Mouse (Mus musculus) neural tube, embryonic 15.5 days (tissue): ENCODE results near the gene Spag4. TPM values are rescaled to one million over a fixed set of nuclear protein-coding genes. Genes with fewer than 3 reads are reported as not detected.
"Not testable (repeated sequence)": the region's sequence is repeated elsewhere in the genome, so short reads cannot be mapped to it uniquely, and the experiment has no call there.

ENCODE experiments used
- ATAC-seq: fragments of 200-750 bp; cut with Nextera tagmentation; 2 replicates; pipeline ENCODE4 v1.8.0; 2017; ENCODE audit warnings: mild to moderate bottlenecking, moderate TSS enrichment, moderate library complexity; ENCODE audit not compliant: low FRiP score
- H3K27ac ChIP-seq: fragments of 300-500 bp; sonication (generic); replicated peaks from 2 replicates; pipeline ENCODE4 v1.5.1; 2015; ENCODE audit warnings: mild to moderate bottlenecking, inconsistent platforms
- H3K27me3 ChIP-seq: fragments of 300-500 bp; sonication (generic); replicated peaks from 2 replicates; pipeline ENCODE4 v1.6.1; 2015; ENCODE audit warnings: inconsistent platforms
- H3K36me3 ChIP-seq: fragments of 300-500 bp; sonication (generic); 2 replicates; pipeline ENCODE4 v1.6.1; 2015; ENCODE audit warnings: inconsistent platforms
- H3K4me1 ChIP-seq: fragments of 300-500 bp; sonication (generic); 2 replicates; pipeline ENCODE4 v1.6.1; 2015; ENCODE audit warnings: inconsistent platforms
- H3K4me2 ChIP-seq: fragments of 300-500 bp; sonication (generic); 2 replicates; pipeline ENCODE4 v1.6.1; 2015; ENCODE audit warnings: inconsistent platforms, mild to moderate bottlenecking, moderate library complexity
- H3K4me3 ChIP-seq: fragments of 300-500 bp; sonication (generic); replicated peaks from 2 replicates; pipeline ENCODE4 v1.5.1; 2015; ENCODE audit warnings: mild to moderate bottlenecking, inconsistent platforms
- H3K9ac ChIP-seq: fragments of 300-500 bp; sonication (generic); replicated peaks from 2 replicates; pipeline ENCODE4 v1.6.1; 2015; ENCODE audit warnings: mild to moderate bottlenecking, inconsistent platforms
- H3K9me3 ChIP-seq: fragments of 300-500 bp; sonication (generic); replicated peaks from 2 replicates; pipeline ENCODE4 v1.6.1; 2016; ENCODE audit warnings: inconsistent platforms
- WGBS: fragments of 180-500 bp; shearing (Covaris S2); methylation state at CpG from one replicate; pipeline ENCODE4 v1.1.7; 2015; ENCODE audit warnings: mixed read lengths; 5-methylcytosine and 5-hydroxymethylcytosine counted together
- polyA plus RNA-seq: library from polyadenylated mRNA; unstranded; fragments of >200 nt; fragmentation: Nextera tagmentation; extraction: Ambion mirVana; gene quantifications from 2 replicates; pipeline ENCODE4 v1.2.1, GENCODE M21; 2015

The Spag4 gene
- polyA plus RNA-seq, 1 experiment from 2014 or later, result 5.9 TPM

DNA sequence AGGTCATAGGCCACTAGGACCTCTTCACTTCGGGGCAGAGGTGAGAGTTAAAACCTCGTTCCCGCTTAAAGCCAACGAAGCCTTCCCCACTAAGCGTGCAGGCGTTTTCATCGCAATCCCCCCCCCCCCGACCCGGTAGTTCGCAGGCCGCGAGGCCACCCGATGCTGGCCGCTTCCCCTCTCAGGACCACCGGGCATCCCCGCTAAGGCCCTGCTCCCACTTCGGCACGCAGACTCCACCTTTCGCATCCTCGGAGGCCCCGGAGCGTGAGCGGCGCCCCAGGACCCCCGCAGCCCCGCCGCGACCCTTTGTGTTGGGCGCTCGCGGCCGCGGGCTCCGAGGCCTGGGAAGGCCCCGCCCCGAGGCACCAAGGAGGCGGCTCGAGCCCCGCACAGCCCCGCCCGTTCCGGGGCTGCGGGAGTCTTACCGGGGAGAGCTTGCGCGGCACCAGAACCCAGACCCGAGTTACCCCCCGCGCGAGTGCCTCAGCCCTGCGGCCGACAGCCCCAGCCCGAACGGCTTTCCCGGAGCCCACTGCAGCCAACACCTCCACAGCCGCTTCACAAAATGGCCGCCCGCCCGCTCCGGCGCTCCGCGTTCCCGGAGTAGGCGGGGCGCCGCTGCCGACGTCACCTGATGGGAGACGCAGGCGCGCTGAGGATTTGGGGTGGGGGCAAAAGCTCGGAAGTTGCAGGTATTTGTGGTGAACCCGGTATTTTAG, 46.5 kb downstream of the Spag4 start, which contains the start of the genes Cpne1 and Rbm12:
Cpne1 (minus strand) TSS at position 608 of the 722 bp plus-strand sequence.
Rbm12 (minus strand) TSS at position 621 of the 722 bp plus-strand sequence.
- peaks cover 27% of the 10 kb centered on the region for H3K4me1 ChIP-seq
- peak within 1 kb of the TSS; percentile 70 for H3K4me2 ChIP-seq
- WGBS, result under 1% methylated on average over 74 of the region's 74 CpGs
- H3K27me3 ChIP-seq, result no peaks in the 10 kb centered on the region
- H3K9me3 ChIP-seq, result no peaks in the 10 kb centered on the region
- H3K9ac ChIP-seq, result peak within 1 kb of the TSS; percentile 89
- peak within 1 kb of the TSS; percentile 97 for H3K27ac ChIP-seq
- no peaks in the 10 kb centered on the region for H3K36me3 ChIP-seq
- ATAC-seq, result peak; percentile 92
- peak within 1 kb of the TSS; percentile 61 for H3K4me3 ChIP-seq

- Histone ChIP-seq H3K4me2 (peak overlapping the region; percentile 70), H3K4me3 (peak overlapping the region; percentile 61), H3K9ac (0 out of 2 replicates have a peak overlapping the region, but pooled peaks have one; percentile 89), H3K27ac (peak overlapping the region; percentile 97), H3K4me1 (peaks cover 23% of the 10 kb centered on the region)
- not testable (repeated sequence) for H3K9me3 ChIP-seq, ATAC-seq, H3K27me3 ChIP-seq, H3K36me3 ChIP-seq
- WGBS, result 26% methylated on average over 5 of the region's 5 CpGs
Observed at GRCm38 (mm10) chr2:156112080-156112423, 47.1 kb downstream of the Spag4 start.

GRCm38 (mm10) chr2:156119566-156119965, 54.6 kb downstream of the Spag4 start:
- no peaks in the 10 kb centered on the region for H3K9me3 ChIP-seq
- H3K4me2 ChIP-seq, result no peak overlapping the region
- H3K4me3 ChIP-seq, result no peak overlapping the region
- no peaks in the 10 kb centered on the region for H3K4me1 ChIP-seq
- no peak for ATAC-seq
- no peaks in the 10 kb centered on the region for H3K36me3 ChIP-seq
- no peaks in the 10 kb centered on the region for H3K27me3 ChIP-seq
- no peak overlapping the region for H3K27ac ChIP-seq
- H3K9ac ChIP-seq, result no peak overlapping the region

Other genes starting within 250 kb of the Spag4 start
- gene BC029722, start 245.7 kb upstream of the Spag4 start, polyA plus RNA-seq, result 44.9 and 45.3 TPM in 2 replicates
- gene Eif6, start 238.2 kb upstream of the Spag4 start, polyA plus RNA-seq, result 153 and 171 TPM in 2 replicates
- 0.52 and 0.72 TPM in 2 replicates for gene Fam83c, start 230.3 kb upstream of the Spag4 start, polyA plus RNA-seq
- 70.9 and 73.5 TPM in 2 replicates for gene Uqcc1, start 134.9 kb upstream of the Spag4 start, polyA plus RNA-seq
- gene Gm15557, start 124.4 kb upstream of the Spag4 start, polyA plus RNA-seq, result not detected in 2 replicates
- gene Gdf5, start 119.8 kb upstream of the Spag4 start, polyA plus RNA-seq, result 0.59 and 1.2 TPM in 2 replicates
- gene Cep250, start 108.7 kb upstream of the Spag4 start, polyA plus RNA-seq, result 13.4 and 16.7 TPM in 2 replicates
- gene 6430550D23Rik, start 57.2 kb upstream of the Spag4 start, polyA plus RNA-seq, result 1.6 and 2.1 TPM in 2 replicates
- gene Ergic3, start 57.1 kb upstream of the Spag4 start, polyA plus RNA-seq, result 395 and 438 TPM in 2 replicates
- gene Fer1l4, start 12.2 kb upstream of the Spag4 start, polyA plus RNA-seq, result 0.09 TPM in 2 replicates
- 28.3 and 35.3 TPM in 2 replicates for gene Cpne1, start 46.8 kb downstream of the Spag4 start, polyA plus RNA-seq
- gene Rbm12, start 46.8 kb downstream of the Spag4 start, polyA plus RNA-seq, result 17.7 and 21.9 TPM in 2 replicates
- gene Gm28036, start 61.9 kb downstream of the Spag4 start, polyA plus RNA-seq, result 11.0 and 12.1 TPM in 2 replicates
- 444 and 463 TPM in 2 replicates for gene Romo1, start 78.9 kb downstream of the Spag4 start, polyA plus RNA-seq
- gene Nfs1, start 79.0 kb downstream of the Spag4 start, polyA plus RNA-seq, result 29.6 and 40.3 TPM in 2 replicates
- gene Rbm39, start 115.1 kb downstream of the Spag4 start, polyA plus RNA-seq, result 420 and 462 TPM in 2 replicates
- 122 and 130 TPM in 2 replicates for gene Phf20, start 131.3 kb downstream of the Spag4 start, polyA plus RNA-seq
- gene Cnbd2, start 247.1 kb downstream of the Spag4 start, polyA plus RNA-seq, result 8.1 and 9.2 TPM in 2 replicates
- gene Scand1, start 247.5 kb downstream of the Spag4 start, polyA plus RNA-seq, result 94.0 and 111 TPM in 2 replicates